Mouse (Mus musculus): ENCODE measurements at regions not wholly inside any gene's neighbourhood (a gene's known extent, or its start where the extent isn't known, plus 50 kb on each side); places are given as distances from the start of the nearest gene placed in this dataset.
A peak's percentile ranks its signal among the peaks of the same experiment; 100 is the strongest.

DNA sequence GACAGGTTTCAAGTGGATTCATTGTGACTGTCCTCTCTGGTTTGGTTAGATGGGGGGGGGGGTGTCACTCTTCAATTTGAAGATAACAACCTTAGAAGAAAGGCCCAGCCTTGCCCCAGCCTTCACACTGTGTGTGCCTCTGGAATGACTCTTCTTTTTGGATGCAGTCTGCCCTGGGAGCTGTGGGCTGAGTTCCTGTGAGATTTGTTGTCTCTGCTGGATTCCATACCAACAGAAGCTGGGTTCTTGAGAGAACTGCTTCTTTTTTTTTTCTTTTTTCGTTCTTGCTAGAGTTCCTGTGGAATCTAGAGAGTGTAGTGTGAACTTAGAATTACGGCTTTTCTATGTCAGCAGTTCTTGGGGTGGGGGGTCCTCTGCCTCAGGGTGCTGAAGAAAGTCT lies 200.9 kb downstream of the Enc1 start:
- H3K4me3 ChIP-seq (ENCODE audit: low read length) = no peak overlapping the region
- 34% methylated on average over 2 of the region's 2 CpGs for WGBS
- no peaks in the 10 kb centered on the region for H3K36me3 ChIP-seq (ENCODE audit: control insufficient read depth, insufficient read depth, low read length)
- H3K27ac ChIP-seq (ENCODE audit: low read length) = peak overlapping the region; percentile 55
- no peak overlapping the region for H3K9ac ChIP-seq (ENCODE audit: low read length)
- H3K27me3 ChIP-seq (ENCODE audit: control insufficient read depth, insufficient read depth, low read depth, low read length) = no peaks in the 10 kb centered on the region
- no peaks in the 10 kb centered on the region for H3K9me3 ChIP-seq (ENCODE audit: control insufficient read depth, low read length)
- H3K4me2 ChIP-seq (ENCODE audit: low read depth, low read length) = 0 out of 2 replicates have a peak overlapping the region, but pooled peaks have one; percentile 5
- H3K4me1 ChIP-seq (replicated peaks; ENCODE audit: control insufficient read depth, insufficient read depth, low read length) = peaks cover 42% of the 10 kb centered on the region
- ATAC-seq (ENCODE audit: low read depth) = no peak

DNA sequence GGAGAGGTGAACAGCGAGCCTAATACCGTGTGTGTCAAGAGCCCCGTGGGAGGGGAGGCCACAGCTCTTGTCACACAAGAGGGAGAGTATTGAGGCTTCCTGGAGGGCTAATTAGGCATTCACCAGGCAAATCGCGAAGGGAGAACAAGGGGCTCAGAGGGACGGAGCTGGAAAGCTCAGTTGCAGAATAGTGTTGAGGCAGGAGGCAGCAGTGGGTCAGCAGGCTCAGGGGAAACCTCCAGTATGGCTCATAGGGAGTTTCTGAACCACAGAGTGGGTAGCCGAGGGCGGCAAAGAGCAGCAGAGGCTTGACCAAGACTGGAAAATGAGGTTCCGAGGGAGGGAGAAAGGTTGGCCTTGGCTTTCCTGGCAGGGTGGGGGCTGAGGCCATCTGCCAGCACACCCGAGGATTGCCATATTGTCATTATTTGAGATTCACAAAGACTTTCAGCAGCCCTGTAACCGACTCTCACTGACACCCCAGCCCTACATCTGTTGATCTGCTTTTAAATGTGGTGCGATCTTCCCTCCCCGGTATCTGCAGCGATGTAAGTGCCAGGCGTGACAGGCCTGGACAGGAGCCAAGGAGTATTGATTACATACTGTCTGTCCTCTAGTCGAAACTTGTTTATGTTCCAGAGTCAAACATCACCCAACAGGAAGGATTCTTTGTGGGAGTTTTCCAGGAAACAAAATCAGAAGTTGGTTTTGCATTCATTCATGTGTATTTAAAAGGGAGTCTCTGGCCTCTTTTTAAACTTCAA lies 198.5 kb downstream of the Enc1 start:
- 17% methylated on average over 16 of the region's 16 CpGs for WGBS
- Histone ChIP-seq H3K4me1 (replicated peaks; ENCODE audit: control insufficient read depth, insufficient read depth, low read length) (peaks cover 60% of the 10 kb centered on the region), H3K36me3 (ENCODE audit: control insufficient read depth, insufficient read depth, low read length) (no peaks in the 10 kb centered on the region), H3K4me3 (ENCODE audit: low read length) (peak overlapping the region; percentile 24), H3K27me3 (ENCODE audit: control insufficient read depth, insufficient read depth, low read depth, low read length) (no peaks in the 10 kb centered on the region), H3K27ac (ENCODE audit: low read length) (peak overlapping the region; percentile 49; the same call in 1 of the 2 replicates), H3K4me2 (ENCODE audit: low read depth, low read length) (peak overlapping the region; percentile 43), H3K9ac (ENCODE audit: low read length) (peak overlapping the region; percentile 43), H3K9me3 (ENCODE audit: control insufficient read depth, low read length) (no peaks in the 10 kb centered on the region)
- peak; percentile 21; the same call in 1 of the 2 replicates for ATAC-seq (ENCODE audit: low read depth)

DNA sequence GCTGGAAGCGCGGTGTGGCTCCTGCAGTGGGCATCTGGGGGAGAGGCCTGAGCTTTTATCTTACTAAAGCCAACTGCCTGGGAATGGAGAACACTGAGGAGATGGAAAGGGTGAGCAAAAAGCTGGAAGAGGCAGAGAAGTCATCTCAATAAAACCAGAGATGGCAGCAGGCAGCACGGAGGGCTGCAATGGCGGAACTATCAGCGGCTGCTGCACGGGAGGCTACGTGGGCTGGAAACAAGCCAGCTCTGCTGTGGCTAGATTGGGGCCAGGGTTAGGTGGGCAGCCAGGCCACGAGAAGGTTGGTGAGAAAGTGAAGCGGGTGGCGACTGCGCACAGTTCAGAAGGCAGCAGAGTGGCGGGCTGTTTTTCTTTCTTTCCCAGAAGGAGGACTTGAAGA lies 197.8 kb downstream of the Enc1 start:
- 36% methylated on average over 12 of the region's 12 CpGs for WGBS
- H3K4me2 ChIP-seq (ENCODE audit: low read depth, low read length) = peak overlapping the region; percentile 43
- no peaks in the 10 kb centered on the region for H3K27me3 ChIP-seq (ENCODE audit: control insufficient read depth, insufficient read depth, low read depth, low read length)
- ATAC-seq (ENCODE audit: low read depth) = no peak
- H3K4me1 ChIP-seq (replicated peaks; ENCODE audit: control insufficient read depth, insufficient read depth, low read length) = peaks cover 56% of the 10 kb centered on the region
- no peaks in the 10 kb centered on the region for H3K9me3 ChIP-seq (ENCODE audit: control insufficient read depth, low read length)
- H3K9ac ChIP-seq (ENCODE audit: low read length) = peak overlapping the region; percentile 43
- peak overlapping the region; percentile 24 for H3K4me3 ChIP-seq (ENCODE audit: low read length)
- H3K36me3 ChIP-seq (ENCODE audit: control insufficient read depth, insufficient read depth, low read length) = no peaks in the 10 kb centered on the region
- H3K27ac ChIP-seq (ENCODE audit: low read length) = no peak overlapping the region

DNA sequence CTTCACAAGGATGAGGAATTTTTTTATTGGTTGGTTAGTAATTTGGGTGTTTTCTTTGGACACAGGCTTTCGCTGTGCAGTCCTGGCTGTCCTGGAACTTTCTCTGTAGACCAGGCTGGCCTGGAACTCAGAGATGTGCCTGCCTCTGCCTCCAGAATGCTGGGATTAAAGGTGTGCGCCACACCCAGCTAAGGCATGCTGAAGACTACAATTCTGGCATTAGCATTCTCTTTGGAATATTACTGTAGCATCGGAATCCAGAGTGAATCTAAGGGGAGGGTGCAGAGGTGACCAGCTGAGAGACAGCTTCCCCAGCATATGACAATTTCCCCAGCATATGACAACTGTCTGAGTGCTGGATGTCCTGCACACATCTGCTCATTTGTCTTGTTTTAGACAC lies 197.4 kb downstream of the Enc1 start:
- Histone ChIP-seq H3K36me3 (ENCODE audit: control insufficient read depth, insufficient read depth, low read length) (no peaks in the 10 kb centered on the region), H3K9me3 (ENCODE audit: control insufficient read depth, low read length) (no peaks in the 10 kb centered on the region), H3K27ac (ENCODE audit: low read length) (no peak overlapping the region), H3K9ac (ENCODE audit: low read length) (no peak overlapping the region), H3K4me3 (ENCODE audit: low read length) (no peak overlapping the region), H3K4me2 (ENCODE audit: low read depth, low read length) (peak overlapping the region; percentile 43), H3K27me3 (ENCODE audit: control insufficient read depth, insufficient read depth, low read depth, low read length) (no peaks in the 10 kb centered on the region), H3K4me1 (replicated peaks; ENCODE audit: control insufficient read depth, insufficient read depth, low read length) (peaks cover 55% of the 10 kb centered on the region)
- 90% methylated on average over 3 of the region's 3 CpGs for WGBS
- no peak for ATAC-seq (ENCODE audit: low read depth)

DNA sequence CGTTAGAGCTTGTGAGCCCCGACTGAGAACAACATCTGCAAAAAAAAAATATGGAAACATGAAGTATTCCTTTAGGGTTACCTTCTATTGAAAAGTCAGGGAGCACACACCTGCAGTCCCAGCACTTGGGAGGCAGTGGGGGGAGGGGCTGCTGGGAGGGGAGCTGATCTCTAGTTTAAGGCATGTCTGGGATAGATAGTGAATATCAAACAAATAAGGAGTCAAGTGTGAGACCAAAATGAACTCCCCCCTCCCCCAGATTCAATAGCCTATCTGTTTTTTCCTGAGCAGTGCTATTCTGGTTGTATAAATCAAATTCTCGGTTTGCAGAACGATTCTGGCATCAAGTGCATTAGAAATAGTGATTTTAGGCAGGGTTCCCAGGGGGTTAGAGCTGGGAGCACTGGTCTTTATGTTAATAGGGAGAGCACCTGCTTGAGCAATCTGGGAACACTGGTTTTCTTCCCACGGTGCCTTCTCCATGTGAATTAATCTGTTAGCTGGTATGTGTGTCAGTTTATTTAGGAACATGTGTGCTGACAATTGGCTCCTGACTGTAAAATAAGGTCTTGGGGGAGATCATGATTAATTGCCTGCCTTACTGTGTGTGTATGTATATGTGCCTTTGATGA lies 195.9 kb downstream of the Enc1 start:
- no peak for ATAC-seq (ENCODE audit: low read depth)
- Histone ChIP-seq H3K27ac (ENCODE audit: low read length) (no peak overlapping the region), H3K27me3 (ENCODE audit: control insufficient read depth, insufficient read depth, low read depth, low read length) (no peaks in the 10 kb centered on the region), H3K9me3 (ENCODE audit: control insufficient read depth, low read length) (no peaks in the 10 kb centered on the region), H3K9ac (ENCODE audit: low read length) (no peak overlapping the region), H3K4me3 (ENCODE audit: low read length) (no peak overlapping the region), H3K4me1 (replicated peaks; ENCODE audit: control insufficient read depth, insufficient read depth, low read length) (peaks cover 45% of the 10 kb centered on the region), H3K36me3 (ENCODE audit: control insufficient read depth, insufficient read depth, low read length) (no peaks in the 10 kb centered on the region), H3K4me2 (ENCODE audit: low read depth, low read length) (no peak overlapping the region)
- 21% methylated on average over 5 of the region's 5 CpGs for WGBS

DNA sequence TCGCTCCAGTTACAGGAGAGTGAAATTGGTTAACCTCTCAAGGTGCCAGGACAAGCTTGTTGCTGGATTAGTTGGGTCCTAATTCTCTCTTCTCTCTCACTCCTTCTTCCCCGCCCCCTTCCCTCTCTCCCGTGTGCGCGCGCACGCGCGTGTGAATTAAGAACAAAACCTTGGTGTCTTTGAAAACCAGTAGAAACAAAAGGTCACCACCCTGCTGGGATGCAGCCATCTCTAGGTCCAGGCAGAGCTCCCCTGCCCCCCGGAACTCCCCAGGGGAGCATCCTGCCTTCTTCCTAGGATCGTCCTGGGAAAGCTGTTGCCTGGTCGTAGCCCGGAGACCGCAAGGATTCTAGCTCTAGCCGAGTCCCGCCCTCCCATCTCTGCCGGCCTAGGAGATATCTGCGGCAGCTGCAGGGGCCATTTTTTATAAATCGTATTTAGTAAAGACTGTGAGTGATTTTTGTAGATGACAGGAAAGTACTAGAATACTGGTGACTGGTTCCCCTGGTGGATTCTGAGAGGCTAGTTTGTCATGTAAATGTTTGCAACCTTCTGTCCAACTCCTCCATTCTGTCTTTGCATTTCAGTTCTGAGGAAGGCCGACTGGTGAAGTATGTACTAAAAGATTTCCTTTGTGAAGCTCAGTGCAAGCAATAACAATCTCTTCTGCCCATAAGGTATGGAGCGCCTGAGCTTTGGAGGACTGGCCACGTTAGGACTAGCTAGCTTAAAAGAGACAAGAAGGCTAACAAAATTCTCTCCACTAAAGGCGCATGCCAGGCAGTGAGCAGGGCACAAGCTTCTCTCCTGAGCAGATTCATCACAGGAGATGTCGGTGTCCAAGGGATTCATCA lies 195.2 kb downstream of the Enc1 start:
- 6% methylated on average over 24 of the region's 24 CpGs for WGBS
- Histone ChIP-seq H3K4me1 (replicated peaks; ENCODE audit: control insufficient read depth, insufficient read depth, low read length) (peaks cover 39% of the 10 kb centered on the region), H3K4me2 (ENCODE audit: low read depth, low read length) (peak overlapping the region; percentile 78), H3K9me3 (ENCODE audit: control insufficient read depth, low read length) (no peaks in the 10 kb centered on the region), H3K27ac (ENCODE audit: low read length) (peak overlapping the region; percentile 19; the same call in 1 of the 2 replicates), H3K27me3 (ENCODE audit: control insufficient read depth, insufficient read depth, low read depth, low read length) (no peaks in the 10 kb centered on the region), H3K4me3 (ENCODE audit: low read length) (peak overlapping the region; percentile 43), H3K9ac (ENCODE audit: low read length) (peak overlapping the region; percentile 59), H3K36me3 (ENCODE audit: control insufficient read depth, insufficient read depth, low read length) (no peaks in the 10 kb centered on the region)
- peak; percentile 41; the same call in 1 of the 2 replicates for ATAC-seq (ENCODE audit: low read depth)

DNA sequence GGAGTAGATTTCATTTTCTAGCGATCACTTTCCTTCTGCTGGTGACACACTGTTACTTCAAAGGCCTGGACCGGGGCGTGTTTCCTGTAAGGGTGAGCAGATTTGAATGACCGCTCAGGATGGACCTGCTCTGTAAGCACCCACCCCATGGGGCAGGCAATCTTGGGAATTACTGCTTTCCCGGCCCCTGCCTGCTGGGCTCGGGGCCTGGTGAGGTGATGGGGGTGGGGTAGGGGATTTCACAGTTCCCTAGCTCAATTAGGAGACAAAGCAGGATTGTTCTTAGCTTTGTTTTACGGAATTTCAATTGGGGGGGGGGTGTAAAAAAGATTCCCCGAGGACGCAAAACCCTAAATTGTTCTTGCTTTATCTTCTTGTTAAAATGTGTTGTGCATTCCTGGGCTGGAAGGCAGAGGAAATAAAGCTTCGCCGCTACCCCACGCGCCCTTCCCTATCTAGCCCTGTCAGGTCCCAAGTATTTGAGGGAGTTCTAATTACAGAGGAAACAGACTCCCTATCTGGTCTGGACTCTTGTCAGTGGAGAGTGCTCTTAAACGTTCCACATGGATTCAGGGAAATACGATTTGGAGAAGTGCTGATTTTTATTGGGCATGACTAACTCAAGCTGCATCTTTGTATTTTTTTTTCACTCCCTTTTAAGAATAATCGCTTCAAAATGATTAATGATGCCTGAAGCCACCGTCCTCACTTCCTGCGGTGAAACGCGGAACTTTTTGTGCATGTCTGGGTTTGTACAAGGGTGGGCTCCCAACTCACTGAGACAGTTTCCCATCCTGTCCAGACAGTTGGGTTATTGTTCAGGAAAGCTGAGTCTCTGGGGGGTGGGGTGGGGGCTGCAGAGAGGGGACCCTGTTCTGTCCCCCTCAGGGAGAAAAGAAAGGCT lies 194.3 kb downstream of the Enc1 start:
- H3K9ac ChIP-seq (ENCODE audit: low read length) = peak overlapping the region; percentile 59; the same call in 1 of the 2 replicates
- no peaks in the 10 kb centered on the region for H3K36me3 ChIP-seq (ENCODE audit: control insufficient read depth, insufficient read depth, low read length)
- H3K4me3 ChIP-seq (ENCODE audit: low read length) = peak overlapping the region; percentile 43
- peaks cover 37% of the 10 kb centered on the region for H3K4me1 ChIP-seq (replicated peaks; ENCODE audit: control insufficient read depth, insufficient read depth, low read length)
- ATAC-seq (ENCODE audit: low read depth) = 0 out of 2 replicates have a peak, but pooled peaks have one; percentile 25
- H3K9me3 ChIP-seq (ENCODE audit: control insufficient read depth, low read length) = no peaks in the 10 kb centered on the region
- WGBS = 11% methylated on average over 20 of the region's 20 CpGs
- no peak overlapping the region for H3K27ac ChIP-seq (ENCODE audit: low read length)
- H3K4me2 ChIP-seq (ENCODE audit: low read depth, low read length) = peak overlapping the region; percentile 78
- no peaks in the 10 kb centered on the region for H3K27me3 ChIP-seq (ENCODE audit: control insufficient read depth, insufficient read depth, low read depth, low read length)

DNA sequence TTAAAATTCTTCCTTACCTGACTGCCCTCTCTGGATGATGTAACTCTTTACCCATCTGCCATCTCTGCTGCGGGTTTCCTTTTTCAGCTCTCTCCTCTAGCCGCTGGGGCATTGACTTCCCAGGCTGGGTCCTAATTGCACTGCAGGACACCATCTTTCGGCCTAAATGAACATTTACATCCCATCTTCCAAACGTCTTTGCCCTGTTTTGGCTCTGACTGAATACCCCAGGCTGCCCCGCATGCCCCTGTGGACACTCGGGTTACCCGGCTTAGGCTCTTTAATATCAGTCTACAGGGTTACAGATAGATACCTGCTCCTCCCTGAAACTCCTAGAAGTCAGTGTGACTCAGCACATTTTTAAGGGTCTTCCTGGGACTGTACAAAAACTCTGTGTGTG lies 193.3 kb downstream of the Enc1 start:
- H3K27ac ChIP-seq (ENCODE audit: low read length) = no peak overlapping the region
- H3K9ac ChIP-seq (ENCODE audit: low read length) = no peak overlapping the region
- ATAC-seq (ENCODE audit: low read depth) = no peak
- H3K27me3 ChIP-seq (ENCODE audit: control insufficient read depth, insufficient read depth, low read depth, low read length) = no peaks in the 10 kb centered on the region
- no peak overlapping the region for H3K4me2 ChIP-seq (ENCODE audit: low read depth, low read length)
- H3K4me3 ChIP-seq (ENCODE audit: low read length) = no peak overlapping the region
- 82% methylated on average over 7 of the region's 7 CpGs for WGBS
- H3K36me3 ChIP-seq (ENCODE audit: control insufficient read depth, insufficient read depth, low read length) = no peaks in the 10 kb centered on the region
- peaks cover 28% of the 10 kb centered on the region for H3K4me1 ChIP-seq (replicated peaks; ENCODE audit: control insufficient read depth, insufficient read depth, low read length)
- H3K9me3 ChIP-seq (ENCODE audit: control insufficient read depth, low read length) = no peaks in the 10 kb centered on the region
